Mouse (Mus musculus) liver, adult 2 months (tissue): ENCODE results near the gene Plaa.

Experiments used
- CTCF ChIP-seq: fragments of 200-500 bp; IDR thresholded peaks from 2 replicates; pipeline ENCODE4 v1.5.1; 2011; ENCODE audit warnings: low read depth, low read length, control low read depth
- POLR2A ChIP-seq: fragments of 200-500 bp; IDR thresholded peaks from 2 replicates; pipeline ENCODE4 v1.6.1; 2011; ENCODE audit warnings: low read length, control low read depth; ENCODE audit not compliant: insufficient read depth; ENCODE audit errors: extremely low read depth

- TF ChIP-seq POLR2A (no peak), CTCF (no peak)
Measured at GRCm38 (mm10) chr4:94572677-94573076, 30.4 kb downstream of the Plaa start.
